Mouse (Mus musculus) embryonic facial prominence, embryonic 13.5 days (tissue): ENCODE results near the gene Rusc2. TPM values are rescaled to one million over a fixed set of nuclear protein-coding genes. Genes with fewer than 3 reads are reported as not detected.
A peak's percentile ranks its signal among the peaks of the same experiment; 100 is the strongest.

Experiments used
- ATAC-seq: fragments of 200-750 bp; cut with Nextera tagmentation; 2 replicates; pipeline ENCODE4 v1.8.0; 2017; ENCODE audit warnings: low read depth; ENCODE audit not compliant: insufficient number of reproducible peaks, insufficient read depth, low FRiP score, low TSS enrichment
- H3K27ac ChIP-seq: fragments of 300-500 bp; sonication (generic); 2 replicates; pipeline ENCODE4 v1.5.1; 2015; ENCODE audit warnings: moderate library complexity, mild to moderate bottlenecking, inconsistent platforms
- H3K27me3 ChIP-seq: fragments of 300-500 bp; sonication (generic); 2 replicates; pipeline ENCODE4 v1.6.1; 2015; ENCODE audit warnings: mild to moderate bottlenecking, inconsistent platforms
- H3K36me3 ChIP-seq: fragments of 300-500 bp; sonication (generic); 2 replicates; pipeline ENCODE4 v1.6.1; 2015; ENCODE audit warnings: mild to moderate bottlenecking, inconsistent platforms
- H3K4me1 ChIP-seq: fragments of 300-500 bp; sonication (generic); 2 replicates; pipeline ENCODE4 v1.6.1; 2015; ENCODE audit warnings: inconsistent platforms
- H3K4me2 ChIP-seq: fragments of 300-500 bp; sonication (generic); 2 replicates; pipeline ENCODE4 v1.6.1; 2015; ENCODE audit warnings: moderate library complexity, mild to moderate bottlenecking, inconsistent platforms
- H3K4me3 ChIP-seq: fragments of 300-500 bp; sonication (generic); 2 replicates; pipeline ENCODE4 v1.5.1; 2015; ENCODE audit warnings: mild to moderate bottlenecking, inconsistent platforms
- H3K9ac ChIP-seq: fragments of 300-500 bp; sonication (generic); 2 replicates; pipeline ENCODE4 v1.6.1; 2015; ENCODE audit warnings: mild to moderate bottlenecking, inconsistent platforms
- H3K9me3 ChIP-seq: fragments of 300-500 bp; sonication (generic); 2 replicates; pipeline ENCODE4 v1.6.1; 2016; ENCODE audit warnings: inconsistent platforms
- WGBS: fragments of 180-500 bp; shearing (Covaris S2); methylation state at CpG from one replicate; pipeline ENCODE4 v1.1.7; 2015; ENCODE audit warnings: mixed read lengths; 5-methylcytosine and 5-hydroxymethylcytosine counted together
- polyA plus RNA-seq: library from polyadenylated mRNA; unstranded; fragments of >200 nt; fragmentation: Nextera tagmentation; extraction: Ambion mirVana; gene quantifications from 2 replicates; pipeline ENCODE4 v1.2.1, GENCODE M21; 2015

Gene Rusc2
- polyA plus RNA-seq, 1 experiment from 2014 or later, result 13.1 TPM

DNA sequence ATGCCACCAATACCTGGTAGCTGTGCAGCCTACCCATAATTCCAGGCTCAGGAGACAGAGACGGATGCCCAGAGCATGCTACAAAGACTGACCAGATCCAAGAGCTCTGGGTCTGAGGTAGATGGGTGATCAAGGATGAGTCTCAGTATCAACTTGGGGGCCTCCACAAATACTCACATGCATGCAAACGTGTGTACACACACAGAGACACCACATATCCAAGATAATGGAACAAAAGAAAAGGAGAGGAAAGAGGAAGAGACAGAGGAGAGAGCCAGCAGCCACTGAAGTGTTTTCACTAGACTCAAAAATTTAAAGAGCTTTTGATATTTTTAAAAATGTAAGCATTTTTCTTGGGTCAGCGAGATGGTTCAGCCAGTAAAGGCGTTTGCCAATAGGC lies 36.7 kb downstream of the Rusc2 start:
- Histone ChIP-seq H3K4me2 (no peak overlapping the region), H3K9me3 (no peaks in the 10 kb centered on the region), H3K27ac (no peak overlapping the region), H3K9ac (no peak overlapping the region), H3K27me3 (peaks cover under 1% of the 10 kb centered on the region; the same call in 1 of the 2 replicates), H3K4me1 (peaks cover 10% of the 10 kb centered on the region), H3K4me3 (no peak overlapping the region), H3K36me3 (peaks cover 65% of the 10 kb centered on the region)
- WGBS, result 62% methylated on average over 4 of the region's 4 CpGs
- no peak for ATAC-seq

GRCm38 (mm10) chr4:43418973-43419656 lies 37.3 kb downstream of the Rusc2 start:
- Histone ChIP-seq H3K27me3 (peaks cover 8% of the 10 kb centered on the region), H3K27ac (no peak overlapping the region)
- WGBS, result 60% methylated on average over 15 of the region's 15 CpGs

GRCm38 (mm10) chr4:43419801-43420281 lies 38.1 kb downstream of the Rusc2 start:
- H3K36me3 ChIP-seq, result peaks cover 71% of the 10 kb centered on the region
- peaks cover 15% of the 10 kb centered on the region for H3K27me3 ChIP-seq
- peaks cover 10% of the 10 kb centered on the region for H3K4me1 ChIP-seq
- 60% methylated on average over 9 of the region's 9 CpGs for WGBS
- no peak overlapping the region for H3K4me2 ChIP-seq
- peak overlapping the region; percentile 64; the same call in 1 of the 2 replicates for H3K27ac ChIP-seq
- H3K9me3 ChIP-seq, result no peaks in the 10 kb centered on the region
- ATAC-seq, result no peak
- H3K9ac ChIP-seq, result 0 out of 2 replicates have a peak overlapping the region, but pooled peaks have one; percentile 16
- no peak overlapping the region for H3K4me3 ChIP-seq

More at GRCm38 (mm10) chr4:43418973-43419656, 37.3 kb downstream of the Rusc2 start:
- peaks cover 10% of the 10 kb centered on the region for H3K4me1 ChIP-seq
- H3K9me3 ChIP-seq, result no peaks in the 10 kb centered on the region
- ATAC-seq, result no peak
- no peak overlapping the region for H3K9ac ChIP-seq
- peaks cover 71% of the 10 kb centered on the region for H3K36me3 ChIP-seq
- H3K4me3 ChIP-seq, result no peak overlapping the region
- no peak overlapping the region for H3K4me2 ChIP-seq

GRCm38 (mm10) chr4:43420305-43420704 lies 38.5 kb downstream of the Rusc2 start:
- H3K4me1 ChIP-seq, result peaks cover 15% of the 10 kb centered on the region
- H3K4me2 ChIP-seq, result no peak overlapping the region
- peaks cover 71% of the 10 kb centered on the region for H3K36me3 ChIP-seq
- H3K9me3 ChIP-seq, result no peaks in the 10 kb centered on the region
- peaks cover 19% of the 10 kb centered on the region for H3K27me3 ChIP-seq
- H3K9ac ChIP-seq, result 0 out of 2 replicates have a peak overlapping the region, but pooled peaks have one; percentile 16
- ATAC-seq, result no peak
- WGBS, result 5% methylated on average over 6 of the region's 6 CpGs
- no peak overlapping the region for H3K4me3 ChIP-seq
- H3K27ac ChIP-seq, result peak overlapping the region; percentile 64; the same call in 1 of the 2 replicates

- H3K27me3 ChIP-seq, result peaks cover 34% of the 10 kb centered on the region
- H3K4me3 ChIP-seq, result no peak overlapping the region
- peaks cover 29% of the 10 kb centered on the region for H3K4me1 ChIP-seq
- H3K9ac ChIP-seq, result no peak overlapping the region
- H3K36me3 ChIP-seq, result peaks cover 71% of the 10 kb centered on the region
- 75% methylated on average over 28 of the region's 28 CpGs for WGBS
- no peak for ATAC-seq
- H3K9me3 ChIP-seq, result no peaks in the 10 kb centered on the region
- no peak overlapping the region for H3K4me2 ChIP-seq
- H3K27ac ChIP-seq, result no peak overlapping the region
Measured at GRCm38 (mm10) chr4:43421632-43422240, 40.0 kb downstream of the Rusc2 start.

DNA sequence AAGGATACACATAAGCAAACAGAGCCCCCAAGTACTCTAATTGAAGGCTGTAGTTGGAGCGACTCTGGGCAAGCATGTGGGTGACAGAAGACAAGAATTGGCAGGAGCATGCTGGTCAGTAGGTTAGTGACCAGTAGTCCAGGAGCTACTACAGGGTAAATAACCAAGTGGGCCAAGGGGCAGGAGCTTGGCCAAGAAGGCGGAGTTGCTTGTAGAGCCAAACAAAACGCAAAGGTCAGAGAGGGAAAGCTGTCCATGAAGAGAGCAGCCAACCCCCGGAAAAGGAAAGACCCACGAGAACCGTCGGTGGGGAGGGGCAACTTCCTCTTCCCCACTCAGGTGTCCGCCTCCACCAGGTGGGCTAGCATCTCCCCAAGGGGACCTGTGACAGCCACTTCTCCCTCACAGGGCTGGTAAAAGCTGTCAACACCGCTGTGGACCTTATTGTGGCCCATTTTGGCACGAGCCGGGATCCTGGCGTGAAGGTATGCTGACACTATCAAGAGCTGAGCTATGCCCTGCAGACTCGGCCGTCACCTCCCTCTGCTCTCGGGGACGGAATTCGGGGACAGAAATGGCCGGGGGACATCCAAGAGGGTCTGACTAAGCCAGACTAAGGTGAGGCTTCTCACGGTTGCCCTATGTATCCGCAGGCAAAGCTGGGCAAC lies 41.6 kb downstream of the Rusc2 start:
- ATAC-seq, result no peak
- 87% methylated on average over 20 of the region's 20 CpGs for WGBS
- no peaks in the 10 kb centered on the region for H3K9me3 ChIP-seq
- no peak overlapping the region for H3K4me3 ChIP-seq
- H3K9ac ChIP-seq, result no peak overlapping the region
- H3K4me2 ChIP-seq, result no peak overlapping the region
- peaks cover 59% of the 10 kb centered on the region for H3K36me3 ChIP-seq
- peaks cover 40% of the 10 kb centered on the region for H3K4me1 ChIP-seq
- no peak overlapping the region for H3K27ac ChIP-seq
- peaks cover 50% of the 10 kb centered on the region for H3K27me3 ChIP-seq

DNA sequence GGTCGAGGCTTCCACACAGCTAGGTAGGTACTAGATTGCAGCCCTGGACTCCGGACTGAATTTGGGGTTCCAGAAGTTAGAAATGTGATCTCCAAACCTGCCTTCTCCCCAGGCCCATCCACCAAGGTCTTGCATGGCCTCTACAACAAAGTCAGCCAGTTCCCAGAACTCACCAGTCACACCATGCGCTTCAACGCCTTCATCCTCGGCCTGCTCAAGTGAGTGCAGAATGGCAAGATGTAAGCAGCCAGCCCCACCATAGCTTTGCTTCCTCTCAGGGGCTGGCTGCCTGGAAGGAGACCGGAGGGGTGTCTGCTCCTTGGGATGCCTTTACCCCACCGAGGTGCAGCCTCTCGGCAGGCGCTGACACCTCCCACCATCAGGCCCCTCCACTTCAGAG lies 42.3 kb downstream of the Rusc2 start:
- Histone ChIP-seq H3K9ac (no peak overlapping the region), H3K27me3 (peaks cover 57% of the 10 kb centered on the region), H3K4me1 (peaks cover 44% of the 10 kb centered on the region), H3K27ac (no peak overlapping the region), H3K9me3 (no peaks in the 10 kb centered on the region), H3K36me3 (peaks cover 59% of the 10 kb centered on the region), H3K4me3 (no peak overlapping the region), H3K4me2 (no peak overlapping the region)
- ATAC-seq, result no peak
- WGBS, result 86% methylated on average over 9 of the region's 9 CpGs

GRCm38 (mm10) chr4:43425197-43425596 lies 43.4 kb downstream of the Rusc2 start:
- peak overlapping the region; percentile 63 for H3K9ac ChIP-seq
- ATAC-seq, result no peak
- H3K27me3 ChIP-seq, result peaks cover 61% of the 10 kb centered on the region
- H3K9me3 ChIP-seq, result no peaks in the 10 kb centered on the region
- 30% methylated on average over 14 of the region's 14 CpGs for WGBS
- H3K4me2 ChIP-seq, result peak overlapping the region; percentile 36
- H3K27ac ChIP-seq, result no peak overlapping the region
- H3K4me1 ChIP-seq, result peaks cover 36% of the 10 kb centered on the region
- 0 out of 2 replicates have a peak overlapping the region, but pooled peaks have one; percentile 9 for H3K4me3 ChIP-seq
- peaks cover 59% of the 10 kb centered on the region for H3K36me3 ChIP-seq

DNA sequence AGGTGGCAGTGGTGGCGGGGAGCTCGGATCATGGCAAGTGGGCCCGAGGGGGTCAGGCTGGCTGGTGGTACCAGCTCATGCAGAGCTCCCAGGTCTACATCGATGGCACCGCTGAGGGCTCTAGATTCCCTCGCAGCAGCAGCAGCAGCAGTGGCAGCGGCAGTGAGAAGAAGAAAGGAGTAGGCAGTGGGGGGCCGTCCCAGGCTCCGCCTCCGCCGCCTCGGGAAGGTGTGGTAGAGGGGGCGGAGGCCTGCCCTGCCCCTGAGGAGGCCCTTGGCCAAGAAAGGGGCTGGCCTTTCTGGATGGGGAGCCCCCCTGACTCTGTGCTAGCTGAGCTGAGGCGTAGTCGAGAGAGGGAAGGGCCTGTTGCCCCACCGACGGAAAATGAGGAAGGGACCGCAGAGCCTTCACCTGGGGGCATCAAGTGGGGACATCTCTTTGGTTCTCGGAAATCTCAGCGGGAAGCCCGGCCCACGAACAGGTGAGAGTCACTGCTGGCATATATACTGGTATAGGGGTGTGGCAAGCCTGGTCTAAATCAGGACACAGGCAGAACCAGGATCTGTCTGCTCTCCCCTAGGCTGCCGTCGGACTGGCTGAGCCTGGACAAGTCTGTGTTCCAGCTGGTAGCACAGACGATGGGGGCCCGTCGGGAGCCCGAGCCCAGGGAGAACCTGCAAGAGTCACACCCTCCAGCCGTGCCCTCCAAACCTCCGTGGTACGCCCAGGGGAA lies 44.0 kb downstream of the Rusc2 start:
- peak overlapping the region; percentile 63 for H3K9ac ChIP-seq
- peaks cover 35% of the 10 kb centered on the region for H3K4me1 ChIP-seq
- H3K36me3 ChIP-seq, result peaks cover 59% of the 10 kb centered on the region
- ATAC-seq, result no peak
- H3K27me3 ChIP-seq, result peaks cover 63% of the 10 kb centered on the region
- peak overlapping the region; percentile 9; the same call in 1 of the 2 replicates for H3K4me3 ChIP-seq
- 25% methylated on average over 31 of the region's 31 CpGs for WGBS
- H3K4me2 ChIP-seq, result peak overlapping the region; percentile 36
- H3K9me3 ChIP-seq, result no peaks in the 10 kb centered on the region
- H3K27ac ChIP-seq, result no peak overlapping the region

DNA sequence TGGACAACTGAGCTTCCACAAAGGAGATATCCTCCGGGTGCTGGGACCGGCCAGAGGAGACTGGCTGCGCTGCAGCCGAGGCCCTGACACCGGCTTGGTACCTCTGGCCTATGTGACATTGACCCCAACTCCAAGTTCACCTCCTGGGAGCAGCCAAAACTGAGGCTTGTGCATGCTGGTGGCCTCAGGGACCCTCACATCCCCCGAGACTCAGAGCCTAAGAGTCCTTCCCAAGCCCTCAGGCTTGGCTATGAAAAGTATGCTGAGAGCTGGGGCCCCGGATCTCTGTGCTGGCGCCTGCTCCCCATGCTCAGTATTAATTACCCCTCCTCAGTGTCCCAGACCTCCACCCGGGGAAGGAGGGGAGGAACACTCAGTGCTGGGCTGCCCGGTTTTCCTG lies 44.7 kb downstream of the Rusc2 start:
- Histone ChIP-seq H3K27ac (no peak overlapping the region), H3K27me3 (peaks cover 63% of the 10 kb centered on the region), H3K4me3 (no peak overlapping the region), H3K4me2 (no peak overlapping the region), H3K9me3 (no peaks in the 10 kb centered on the region), H3K36me3 (peaks cover 53% of the 10 kb centered on the region), H3K9ac (no peak overlapping the region), H3K4me1 (peaks cover 35% of the 10 kb centered on the region)
- no peak for ATAC-seq
- WGBS, result 51% methylated on average over 10 of the region's 10 CpGs
